Mouse (Mus musculus) cerebellum, adult 2 months (tissue): ENCODE results near the gene Mapk13. TPM values are rescaled to one million over a fixed set of nuclear protein-coding genes. Genes with fewer than 3 reads are reported as not detected.

ENCODE experiments used
- DNase-seq, 2 experiments: peaks; one replicate each; pipeline ENCODE4 v3.0.0; 2021
- H3K27ac ChIP-seq: fragments of 200-500 bp; 2 replicates; pipeline ENCODE4 v1.5.1; 2012; ENCODE audit warnings: low read length, control low read depth, inconsistent platforms; ENCODE audit not compliant: insufficient read depth
- H3K27me3 ChIP-seq: fragments of 200-500 bp; 2 replicates; pipeline ENCODE4 v1.6.1; 2012; ENCODE audit warnings: inconsistent platforms, mild to moderate bottlenecking, low read length, moderate library complexity; ENCODE audit not compliant: control insufficient read depth, insufficient read depth
- H3K4me1 ChIP-seq: fragments of 200-500 bp; 2 replicates; pipeline ENCODE4 v1.6.1; 2011; ENCODE audit warnings: low read length; ENCODE audit not compliant: control insufficient read depth, insufficient read depth
- H3K4me3 ChIP-seq: fragments of 200-500 bp; replicated peaks from 2 replicates; pipeline ENCODE3; 2011; ENCODE audit warnings: mild to moderate bottlenecking, low read depth, low read length, control low read depth; ENCODE audit not compliant: insufficient read depth
- CTCF ChIP-seq: fragments of 200-500 bp; IDR thresholded peaks from 2 replicates; pipeline ENCODE4 v1.5.1; 2011; ENCODE audit warnings: low read depth, mild to moderate bottlenecking, control low read depth, low read length, moderate library complexity, borderline replicate concordance; ENCODE audit not compliant: insufficient read depth
- POLR2A ChIP-seq: fragments of 200-500 bp; IDR thresholded peaks from 2 replicates; pipeline ENCODE4 v1.6.1; 2011; ENCODE audit warnings: low read length, control low read depth, borderline replicate concordance; ENCODE audit not compliant: insufficient read depth
- WGBS: fragments of 180-500 bp; shearing (Covaris S2); methylation state at CpG from one replicate; pipeline ENCODE4 v1.1.7; 2018; 5-methylcytosine and 5-hydroxymethylcytosine counted together
- polyA plus RNA-seq: library from polyadenylated mRNA; depleted of rRNA; stranded (reverse); fragments of >200 nt; gene quantifications from 2 replicates; pipeline ENCODE4 v1.2.3, GENCODE M21; 2012; rRNA removed

Gene Mapk13
- polyA plus RNA-seq, 1 experiment, result 5.6 TPM

DNA sequence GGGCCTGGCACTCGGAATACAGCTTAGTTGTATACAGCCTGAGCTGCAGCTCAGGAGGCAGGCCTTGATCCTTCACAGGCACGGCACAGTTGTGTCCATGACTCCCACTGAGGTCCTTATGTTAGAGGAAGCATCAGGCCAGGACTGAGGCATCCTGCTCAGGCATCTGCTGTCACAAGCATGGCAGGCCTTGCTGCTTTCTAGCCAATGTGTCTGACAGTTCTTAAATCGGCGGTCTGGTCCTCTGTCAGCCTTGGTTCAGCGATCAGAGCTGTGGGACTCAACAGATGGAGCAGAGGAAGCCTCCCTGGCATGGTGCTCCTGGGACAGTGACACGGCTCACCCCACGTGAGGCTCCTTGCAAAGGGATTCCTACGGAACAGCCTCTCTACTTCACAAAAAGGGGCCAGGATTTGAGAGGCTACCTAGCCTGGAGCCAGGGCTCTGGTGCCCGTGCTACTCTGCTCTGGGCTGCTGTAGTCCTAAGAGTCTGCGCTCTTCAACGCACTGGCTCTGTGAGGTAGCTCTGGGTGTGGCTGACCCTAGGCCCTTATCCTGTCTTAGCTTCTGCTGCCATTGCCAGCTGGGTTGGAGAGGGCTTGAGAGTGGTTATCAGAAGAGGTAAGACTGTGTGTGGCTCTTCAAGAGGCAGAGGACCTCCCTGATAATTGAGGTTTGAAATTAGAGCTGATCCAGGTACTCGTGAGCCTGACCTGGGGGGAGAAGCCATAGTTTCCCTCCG lies 54.1 kb downstream of the Mapk13 start:
- TF ChIP-seq POLR2A, result no peak
- no peak; the same call in 1 of the 2 replicates for TF ChIP-seq CTCF
- 14% methylated on average over 13 of the region's 13 CpGs for WGBS
- Histone ChIP-seq H3K27me3 (no peaks in the 10 kb centered on the region), H3K4me3 (no peak overlapping the region), H3K4me1 (peaks cover 32% of the 10 kb centered on the region), H3K27ac (no peak overlapping the region)
- DNase-seq, result peak; percentile 86 to 96

DNA sequence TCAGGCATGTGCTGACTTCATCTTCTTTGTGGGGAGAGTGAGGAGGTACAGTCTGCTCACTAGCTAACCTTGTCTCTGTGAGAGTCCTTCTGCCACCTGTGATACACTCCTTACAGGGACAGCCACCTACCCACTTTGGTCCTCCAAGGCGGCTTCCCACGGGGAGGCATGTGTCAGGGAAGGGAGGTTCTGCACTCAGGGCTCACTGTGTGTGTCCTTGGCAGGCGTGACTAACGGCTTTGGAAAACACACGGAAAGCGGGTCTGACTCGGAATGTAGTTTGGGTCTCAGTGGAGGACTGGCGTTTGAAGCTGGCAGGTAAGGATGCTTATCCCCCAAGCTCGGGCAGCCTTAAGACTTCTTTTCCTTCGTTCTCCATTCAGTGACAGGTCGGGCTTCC lies 54.7 kb downstream of the Mapk13 start:
- no peak overlapping the region for H3K27ac ChIP-seq
- TF ChIP-seq POLR2A (no peak), CTCF (no peak)
- H3K4me3 ChIP-seq, result no peak overlapping the region
- peaks cover 32% of the 10 kb centered on the region for H3K4me1 ChIP-seq
- DNase-seq, result no peak
- 53% methylated on average over 11 of the region's 11 CpGs for WGBS
- no peaks in the 10 kb centered on the region for H3K27me3 ChIP-seq

- no peak for DNase-seq
- 82% methylated on average over 6 of the region's 6 CpGs for WGBS
- H3K4me1 ChIP-seq, result peaks cover 32% of the 10 kb centered on the region
- H3K27me3 ChIP-seq, result no peaks in the 10 kb centered on the region
- TF ChIP-seq POLR2A, result no peak
- no peak overlapping the region for H3K27ac ChIP-seq
- no peak overlapping the region for H3K4me3 ChIP-seq
Observed at GRCm38 (mm10) chr17:28824896-28825295, 55.8 kb downstream of the Mapk13 start.

GRCm38 (mm10) chr17:28825359-28826041 lies 56.4 kb downstream of the Mapk13 start:
- Histone ChIP-seq H3K4me3 (no peak overlapping the region), H3K4me1 (peaks cover 32% of the 10 kb centered on the region), H3K27me3 (no peaks in the 10 kb centered on the region), H3K27ac (no peak overlapping the region)
- DNase-seq, result peak in 1 of 2 experiments; percentile 33
- no peak for TF ChIP-seq POLR2A
- no peak for TF ChIP-seq CTCF
- WGBS, result 81% methylated on average over 6 of the region's 6 CpGs

DNA sequence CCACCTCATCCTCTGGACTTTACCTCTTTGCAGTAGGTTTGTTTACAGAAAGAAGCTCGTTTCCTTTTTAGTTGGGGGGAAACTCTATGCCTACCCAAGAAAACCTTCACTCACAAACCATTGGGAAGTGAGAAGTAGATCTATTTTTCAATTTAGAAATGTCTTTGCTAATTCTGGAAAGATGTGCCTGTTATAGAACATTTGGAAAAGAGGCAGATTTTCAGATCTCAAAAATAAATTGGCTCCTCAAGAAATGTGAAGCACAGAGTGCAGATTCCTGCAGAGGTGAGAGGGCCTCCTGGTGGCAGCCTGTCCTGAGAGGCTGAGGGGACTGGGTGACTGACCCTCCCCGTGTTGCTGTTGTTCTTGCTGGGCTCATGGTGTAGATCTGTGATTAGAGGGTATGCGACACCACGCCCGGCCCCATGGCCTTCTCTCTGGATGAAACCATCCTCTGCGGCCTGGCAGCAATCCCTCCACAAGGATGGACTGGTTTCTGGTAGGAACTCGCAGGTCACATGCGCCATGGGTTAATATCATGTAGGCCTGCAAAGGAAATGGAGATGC lies 58.7 kb downstream of the Mapk13 start:
- no peak for DNase-seq
- H3K4me1 ChIP-seq, result peaks cover 24% of the 10 kb centered on the region
- H3K4me3 ChIP-seq, result no peak overlapping the region
- TF ChIP-seq CTCF (no peak), POLR2A (no peak)
- H3K27me3 ChIP-seq, result no peaks in the 10 kb centered on the region
- 93% methylated on average over 8 of the region's 8 CpGs for WGBS
- no peak overlapping the region for H3K27ac ChIP-seq

DNA sequence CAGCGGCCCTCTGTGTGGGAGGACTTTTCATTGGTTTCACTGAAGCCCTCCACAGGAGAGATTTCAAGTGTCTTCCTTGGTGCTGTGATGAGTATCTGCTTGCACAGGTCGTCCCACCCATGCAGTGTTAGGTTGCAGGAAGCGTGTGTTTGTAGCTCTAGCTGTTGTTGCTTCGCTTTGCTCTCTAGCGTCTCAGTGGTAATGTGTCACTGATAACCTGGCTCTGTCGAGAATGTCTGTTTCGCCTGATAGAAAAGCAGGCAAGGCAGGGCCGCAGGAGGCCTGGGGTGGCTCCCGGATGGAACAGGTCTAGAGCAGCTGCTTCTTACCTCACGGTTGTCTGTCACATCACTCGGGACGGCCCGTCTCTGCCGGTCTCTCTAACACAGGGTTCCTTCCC lies 60.0 kb downstream of the Mapk13 start:
- H3K27me3 ChIP-seq, result no peaks in the 10 kb centered on the region
- 93% methylated on average over 14 of the region's 14 CpGs for WGBS
- no peak for DNase-seq
- H3K4me1 ChIP-seq, result peaks cover 11% of the 10 kb centered on the region
- H3K27ac ChIP-seq, result no peak overlapping the region
- no peak overlapping the region for H3K4me3 ChIP-seq
- TF ChIP-seq POLR2A, result no peak
- TF ChIP-seq CTCF, result no peak

Other genes with a start within 250 kb of the Mapk13 start
- gene Armc12, start 238.5 kb upstream of the Mapk13 start, polyA plus RNA-seq, result not detected in 2 replicates
- gene Clpsl2, start 219.9 kb upstream of the Mapk13 start, polyA plus RNA-seq, result not detected in 2 replicates
- gene Clps, start 208.5 kb upstream of the Mapk13 start, polyA plus RNA-seq, result 0.28 TPM in 1 of 2 replicates, not detected in the other
- 17.8 and 20.4 TPM in 2 replicates for gene Lhfpl5, start 193.7 kb upstream of the Mapk13 start, polyA plus RNA-seq
- gene Srpk1, start 146.6 kb upstream of the Mapk13 start, polyA plus RNA-seq, result 45.9 and 47.5 TPM in 2 replicates
- gene Slc26a8, start 79.1 kb upstream of the Mapk13 start, polyA plus RNA-seq, result 4.9 and 5.5 TPM in 2 replicates
- 114 and 116 TPM in 2 replicates for gene Mapk14, start 78.0 kb upstream of the Mapk13 start, polyA plus RNA-seq
- gene AC170998.1, start 43.2 kb upstream of the Mapk13 start, polyA plus RNA-seq, result 1.0 and 2.0 TPM in 2 replicates
- gene Brpf3, start 31.8 kb downstream of the Mapk13 start, polyA plus RNA-seq, result 28.1 and 32.3 TPM in 2 replicates
- 0.03 and 0.05 TPM in 2 replicates for gene Pnpla1, start 89.1 kb downstream of the Mapk13 start, polyA plus RNA-seq
- gene 4930539E08Rik, start 146.0 kb downstream of the Mapk13 start, polyA plus RNA-seq, result 0.36 and 0.74 TPM in 2 replicates
- not detected in 2 replicates for gene Pxt1, start 174.5 kb downstream of the Mapk13 start, polyA plus RNA-seq
- 43.7 and 45.8 TPM in 2 replicates for gene Kctd20, start 182.7 kb downstream of the Mapk13 start, polyA plus RNA-seq
- 82.8 and 86.7 TPM in 2 replicates for gene Stk38, start 238.7 kb downstream of the Mapk13 start, polyA plus RNA-seq